8 mouse cellular contexts compared by ENCODE assay signal in the genomic region with DNA sequence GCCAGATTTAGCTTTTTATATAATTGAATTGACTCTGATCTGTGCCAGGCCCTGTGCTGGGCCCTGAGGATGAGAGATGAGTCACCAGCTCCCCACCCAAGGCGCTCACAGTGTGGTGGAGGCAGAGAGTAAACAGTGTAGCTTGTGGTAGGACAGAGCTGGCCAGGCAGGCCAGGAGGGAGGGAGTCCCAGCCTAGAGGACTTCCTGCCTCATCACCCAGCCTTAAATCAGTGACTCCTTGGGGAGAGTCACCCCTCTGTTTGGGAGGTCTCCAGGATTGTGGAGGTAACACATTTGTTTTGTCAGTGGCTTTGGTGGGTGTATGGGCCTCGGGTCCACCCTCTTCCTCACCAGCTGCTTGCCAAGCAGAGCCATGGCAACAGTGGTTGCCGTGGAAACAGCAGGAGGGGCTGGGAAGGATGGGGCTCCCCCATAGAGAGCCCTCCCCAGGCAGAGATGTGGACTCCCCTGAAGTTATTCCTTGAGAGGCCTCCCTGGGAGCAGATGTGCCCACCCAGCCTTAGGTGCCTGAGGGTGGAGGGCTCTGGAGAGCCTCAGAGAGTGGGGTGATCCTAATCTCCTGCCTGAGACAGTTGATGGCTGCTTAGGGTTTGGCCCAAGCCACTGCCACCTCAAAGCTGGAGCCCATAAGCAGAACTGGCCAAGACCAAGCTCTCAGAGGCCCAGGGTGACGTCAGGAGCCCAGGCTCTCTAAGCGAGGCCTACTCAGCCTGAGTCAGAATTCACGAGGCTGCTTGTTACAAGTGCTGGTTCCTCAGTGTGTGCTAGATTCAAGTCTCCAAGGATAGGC. TPM values are rescaled to one million over a fixed set of nuclear protein-coding genes. Genes with fewer than 3 reads are reported as not detected.
A peak's percentile ranks its signal among the peaks of the same experiment; 100 is the strongest.
DNase-seq lines count a peak whose midpoint lies in the region; ATAC-seq lines count a peak whose summit lies in the region.
"Had no signal": no experiment of that assay in that cellular context is flagged by ENCODE, and none has a peak within 500 bp of the region (broad histone marks: within the 10 kb centered on the region; RNA-seq: fewer than 3 reads in every experiment).

No protein-coding gene starts in this region.

- H3K27ac ChIP-seq in embryonic facial prominence, embryonic 13.5 days: peak overlapping the region; percentile 44
- no peak overlapping the region for H3K27ac ChIP-seq in hindbrain, embryonic 16.5 days (ENCODE audit: low read depth, low read length)
- peak overlapping the region; percentile 45 for H3K27ac ChIP-seq in midbrain, embryonic 13.5 days
- H3K27ac ChIP-seq: liver, embryonic 13.5 days had no signal

- ATAC-seq in embryonic facial prominence, embryonic 13.5 days (ENCODE audit: insufficient number of reproducible peaks, insufficient read depth, low FRiP score, low TSS enrichment, low read depth): peak; percentile 60; the same call in 1 of the 2 replicates
- peak; percentile 44; the same call in 1 of the 2 replicates for ATAC-seq in hindbrain, embryonic 16.5 days
- peak; percentile 44 for ATAC-seq in midbrain, embryonic 13.5 days
- no peak for ATAC-seq in megakaryocyte, adult 5-6 weeks (ENCODE audit: poor library complexity, severe bottlenecking)

- no peak overlapping the region for H3K4me3 ChIP-seq in embryonic facial prominence, embryonic 13.5 days
- H3K4me3 ChIP-seq in hindbrain, embryonic 16.5 days (ENCODE audit: low read length): no peak overlapping the region
- H3K4me3 ChIP-seq in midbrain, embryonic 13.5 days (replicated peaks): no peak overlapping the region
- H3K4me3 ChIP-seq: liver, embryonic 13.5 days had no signal

- peaks cover 27% of the 10 kb centered on the region for H3K4me1 ChIP-seq in embryonic facial prominence, embryonic 13.5 days
- H3K4me1 ChIP-seq in hindbrain, embryonic 16.5 days (ENCODE audit: control insufficient read depth, insufficient read depth, low read depth, low read length): peaks cover 7% of the 10 kb centered on the region
- peaks cover 14% of the 10 kb centered on the region for H3K4me1 ChIP-seq in midbrain, embryonic 13.5 days (replicated peaks)
- H3K4me1 ChIP-seq: liver, embryonic 13.5 days had no signal

- H3K9ac ChIP-seq in embryonic facial prominence, embryonic 13.5 days: 0 out of 2 replicates have a peak overlapping the region, but pooled peaks have one; percentile 46
- H3K9ac ChIP-seq in hindbrain, embryonic 16.5 days (ENCODE audit: low read depth, low read length): peak overlapping the region; percentile 2; the same call in 1 of the 2 replicates
- H3K9ac ChIP-seq in midbrain, embryonic 13.5 days (replicated peaks): 0 out of 2 replicates have a peak overlapping the region, but pooled peaks have one; percentile 0
- H3K9ac ChIP-seq: liver, embryonic 13.5 days had no signal

- no peak overlapping the region for H3K4me2 ChIP-seq in embryonic facial prominence, embryonic 13.5 days
- no peak overlapping the region for H3K4me2 ChIP-seq in hindbrain, embryonic 16.5 days (ENCODE audit: low read length)
- no peak overlapping the region for H3K4me2 ChIP-seq in midbrain, embryonic 13.5 days (replicated peaks)
- H3K4me2 ChIP-seq: liver, embryonic 13.5 days had no signal

- H3K36me3 ChIP-seq in embryonic facial prominence, embryonic 13.5 days: peaks cover 55% of the 10 kb centered on the region
- H3K36me3 ChIP-seq in hindbrain, embryonic 16.5 days (ENCODE audit: control insufficient read depth, insufficient read depth, low read length): peaks cover 14% of the 10 kb centered on the region
- peaks cover 15% of the 10 kb centered on the region for H3K36me3 ChIP-seq in midbrain, embryonic 13.5 days
- H3K36me3 ChIP-seq: liver, embryonic 13.5 days had no signal

- peak; percentile 89 for DNase-seq in right cerebral cortex, adult 18-20 months
- DNase-seq in right cerebral cortex, postnatal 4 days: no peak
- no peak for DNase-seq in spleen, postnatal 4 days (ENCODE audit: low spot score in 2 of 2)
- DNase-seq: liver, embryonic 13.5 days had no signal

- H3K9me3 ChIP-seq in embryonic facial prominence, embryonic 13.5 days: no peaks in the 10 kb centered on the region
- no peaks in the 10 kb centered on the region for H3K9me3 ChIP-seq in hindbrain, embryonic 16.5 days (ENCODE audit: control insufficient read depth, low read length)
- H3K9me3 ChIP-seq in midbrain, embryonic 13.5 days: no peaks in the 10 kb centered on the region
- H3K9me3 ChIP-seq: liver, embryonic 13.5 days had no signal

- WGBS in embryonic facial prominence, embryonic 13.5 days: 65% methylated on average over 6 of the region's 6 CpGs
- 63% methylated on average over 6 of the region's 6 CpGs for WGBS in hindbrain, embryonic 16.5 days
- 69% methylated on average over 6 of the region's 6 CpGs for WGBS in midbrain, embryonic 13.5 days

- H3K27me3 ChIP-seq in embryonic facial prominence, embryonic 13.5 days: no peaks in the 10 kb centered on the region
- H3K27me3 ChIP-seq in hindbrain, embryonic 16.5 days (replicated peaks; ENCODE audit: control insufficient read depth, insufficient read depth, low read length): no peaks in the 10 kb centered on the region
- 0 out of 2 replicates have a peak, but pooled peaks cover 2% of the 10 kb centered on the region for H3K27me3 ChIP-seq in midbrain, embryonic 13.5 days

RNA-seq across cellular contexts. Expression of a gene that starts 9.4 kb away (rescaled TPM):
- 48.6 and 54.2 TPM in 2 replicates for polyA plus RNA-seq in embryonic facial prominence, embryonic 13.5 days (2015; fragmentation: Nextera tagmentation; extraction: Ambion mirVana)
- 41.1 and 57.5 TPM in 2 replicates for polyA plus RNA-seq in hindbrain, embryonic 16.5 days (2015; fragmentation: Nextera tagmentation; extraction: Ambion mirVana)
- polyA plus RNA-seq in midbrain, embryonic 13.5 days (2015; fragmentation: Nextera tagmentation; extraction: Ambion mirVana): 54.4 and 56.7 TPM in 2 replicates
- total RNA-seq in megakaryocyte, adult 5-6 weeks (2015): 56.3 and 67.0 TPM in 2 replicates
- 66.2 and 81.0 TPM in 2 replicates for total RNA-seq in megakaryocyte, adult 5-6 weeks (2017)

RNA-seq across cellular contexts. Expression of a gene that starts 10.4 kb away (rescaled TPM):
- polyA plus RNA-seq in embryonic facial prominence, embryonic 13.5 days (2015; fragmentation: Nextera tagmentation; extraction: Ambion mirVana): 31.9 and 32.4 TPM in 2 replicates
- 71.2 and 79.0 TPM in 2 replicates for polyA plus RNA-seq in hindbrain, embryonic 16.5 days (2015; fragmentation: Nextera tagmentation; extraction: Ambion mirVana)
- polyA plus RNA-seq in midbrain, embryonic 13.5 days (2015; fragmentation: Nextera tagmentation; extraction: Ambion mirVana): 35.5 and 41.2 TPM in 2 replicates
- 0.47 TPM in 1 of 2 replicates, not detected in the other for total RNA-seq in megakaryocyte, adult 5-6 weeks (2015)
- total RNA-seq in megakaryocyte, adult 5-6 weeks (2017): not detected in 2 replicates

RNA-seq across cellular contexts. Expression of a gene that starts 39.0 kb away (rescaled TPM):
- polyA plus RNA-seq in embryonic facial prominence, embryonic 13.5 days (2015; fragmentation: Nextera tagmentation; extraction: Ambion mirVana): 44.1 and 47.8 TPM in 2 replicates
- polyA plus RNA-seq in hindbrain, embryonic 16.5 days (2015; fragmentation: Nextera tagmentation; extraction: Ambion mirVana): 161 and 196 TPM in 2 replicates
- 74.7 and 77.5 TPM in 2 replicates for polyA plus RNA-seq in midbrain, embryonic 13.5 days (2015; fragmentation: Nextera tagmentation; extraction: Ambion mirVana)
- 30.4 and 38.4 TPM in 2 replicates for total RNA-seq in megakaryocyte, adult 5-6 weeks (2015)
- 29.1 and 32.3 TPM in 2 replicates for total RNA-seq in megakaryocyte, adult 5-6 weeks (2017)

RNA-seq across cellular contexts. Expression of a gene that starts 45.3 kb away (rescaled TPM):
- 0.22 and 1.5 TPM in 2 replicates for polyA plus RNA-seq in embryonic facial prominence, embryonic 13.5 days (2015; fragmentation: Nextera tagmentation; extraction: Ambion mirVana)
- polyA plus RNA-seq in hindbrain, embryonic 16.5 days (2015; fragmentation: Nextera tagmentation; extraction: Ambion mirVana): 0.76 and 0.93 TPM in 2 replicates
- 0.35 and 0.37 TPM in 2 replicates for polyA plus RNA-seq in midbrain, embryonic 13.5 days (2015; fragmentation: Nextera tagmentation; extraction: Ambion mirVana)
- total RNA-seq in megakaryocyte, adult 5-6 weeks (2015): 3,591 and 4,679 TPM in 2 replicates
- 682 and 1,100 TPM in 2 replicates for total RNA-seq in megakaryocyte, adult 5-6 weeks (2017)

RNA-seq across cellular contexts. Expression of a gene that starts 53.0 kb away (rescaled TPM):
- polyA plus RNA-seq in embryonic facial prominence, embryonic 13.5 days (2015; fragmentation: Nextera tagmentation; extraction: Ambion mirVana): 30.0 and 30.4 TPM in 2 replicates
- polyA plus RNA-seq in hindbrain, embryonic 16.5 days (2015; fragmentation: Nextera tagmentation; extraction: Ambion mirVana): 56.4 and 59.8 TPM in 2 replicates
- 35.5 and 37.6 TPM in 2 replicates for polyA plus RNA-seq in midbrain, embryonic 13.5 days (2015; fragmentation: Nextera tagmentation; extraction: Ambion mirVana)
- 5.0 and 6.7 TPM in 2 replicates for total RNA-seq in megakaryocyte, adult 5-6 weeks (2015)
- 7.2 and 8.8 TPM in 2 replicates for total RNA-seq in megakaryocyte, adult 5-6 weeks (2017)
